Mouse (Mus musculus) skeletal muscle tissue, adult 2 months (tissue): ENCODE results near the gene Cep57.

Experiments used
- DNase-seq: peaks from one replicate; pipeline ENCODE4 v3.0.0-alpha.2; 2012; ENCODE audit warnings: low read depth, low spot score

Gene Cep57

DNA sequence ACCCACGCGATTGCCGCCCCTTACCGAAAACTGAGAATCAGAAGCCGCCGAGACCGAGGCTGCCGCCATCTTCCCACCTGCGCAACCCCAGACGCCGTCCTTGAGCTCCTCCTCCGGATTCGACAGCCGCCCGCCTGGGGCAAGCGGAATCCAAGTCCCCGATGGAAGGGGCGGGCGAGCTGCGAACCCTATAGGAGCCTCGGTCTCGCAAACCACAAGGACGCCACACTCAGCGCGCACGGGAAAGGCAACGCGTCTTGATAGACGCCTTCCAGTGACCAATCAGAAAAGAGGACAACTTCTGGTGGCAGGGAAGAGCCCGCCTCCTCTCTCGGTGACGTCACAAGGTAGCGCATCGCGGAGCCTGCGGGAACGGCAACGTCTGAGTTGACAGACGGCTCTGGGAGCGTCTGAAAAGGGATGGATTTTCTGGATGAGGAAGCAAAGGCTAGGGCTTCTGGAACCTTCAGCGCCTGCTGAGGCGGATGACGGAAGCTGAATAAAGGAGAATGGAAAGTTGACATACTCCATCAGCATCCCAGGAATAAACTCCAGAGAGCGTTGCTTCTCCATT, at the start of gene Cep57:
Gene Cep57, minus strand, starts transcription at position 276 of the 574 bp plus-strand sequence.
- DNase-seq, result peak; percentile 97

DNA sequence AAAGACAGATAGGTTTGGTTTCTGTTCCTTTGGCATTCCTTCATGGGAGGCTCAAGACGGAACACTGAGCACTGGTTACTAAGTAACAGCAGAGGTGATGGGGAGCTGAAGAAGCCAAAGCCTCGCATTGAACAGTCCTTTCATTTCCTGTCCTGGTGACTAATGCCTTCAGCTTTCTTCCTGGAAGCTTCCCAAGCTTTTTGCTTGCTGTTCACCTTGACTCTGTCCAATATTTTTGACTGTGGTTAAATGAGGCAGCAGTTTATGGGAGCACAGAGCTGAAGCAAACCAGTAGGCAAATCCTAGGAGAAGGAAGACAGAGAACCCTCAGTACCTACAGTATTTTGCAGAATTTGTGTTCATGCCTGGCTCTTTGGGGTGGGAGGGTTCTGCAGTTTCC, 48.4 kb upstream of the Cep57 start:
- peak; percentile 41 for DNase-seq

DNA sequence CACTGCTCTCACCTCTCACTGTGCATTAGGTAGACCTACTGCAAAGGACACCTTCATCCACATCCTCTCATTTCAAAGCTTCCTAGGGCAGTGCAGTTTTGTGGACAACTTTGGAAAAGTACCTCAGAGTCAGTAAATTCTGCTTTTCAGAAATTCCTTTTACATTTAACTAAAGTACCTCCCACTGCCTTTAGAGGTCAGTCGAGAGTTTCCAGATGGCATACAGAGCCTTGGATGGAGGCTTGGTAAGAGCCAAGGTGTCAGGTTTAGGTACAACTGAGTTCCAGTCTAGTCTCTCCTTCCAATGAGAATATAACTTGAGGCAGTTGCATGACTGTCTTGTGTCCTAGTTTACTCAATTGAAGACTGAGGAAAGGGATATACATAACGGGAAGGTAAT, 47.5 kb upstream of the Cep57 start:
- no peak for DNase-seq

DNA sequence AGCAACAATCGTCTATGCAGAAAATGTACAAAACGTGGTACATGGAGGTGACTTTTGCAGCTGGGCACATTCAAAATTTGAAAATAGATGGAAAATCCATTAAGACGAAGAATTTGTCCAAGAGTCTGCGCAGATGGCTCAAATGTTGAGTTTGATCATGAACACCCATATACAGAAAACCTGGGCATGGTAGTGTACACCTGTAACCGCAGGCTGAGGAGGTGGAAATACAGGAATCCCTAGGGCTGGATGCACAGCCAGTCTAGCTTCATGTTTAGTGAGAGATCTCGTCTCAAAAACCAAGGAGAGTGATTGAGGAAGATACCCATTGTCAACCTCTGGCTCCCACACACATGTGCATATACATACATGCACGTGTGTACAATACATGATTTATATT, 44.7 kb upstream of the Cep57 start:
- no peak for DNase-seq

DNA sequence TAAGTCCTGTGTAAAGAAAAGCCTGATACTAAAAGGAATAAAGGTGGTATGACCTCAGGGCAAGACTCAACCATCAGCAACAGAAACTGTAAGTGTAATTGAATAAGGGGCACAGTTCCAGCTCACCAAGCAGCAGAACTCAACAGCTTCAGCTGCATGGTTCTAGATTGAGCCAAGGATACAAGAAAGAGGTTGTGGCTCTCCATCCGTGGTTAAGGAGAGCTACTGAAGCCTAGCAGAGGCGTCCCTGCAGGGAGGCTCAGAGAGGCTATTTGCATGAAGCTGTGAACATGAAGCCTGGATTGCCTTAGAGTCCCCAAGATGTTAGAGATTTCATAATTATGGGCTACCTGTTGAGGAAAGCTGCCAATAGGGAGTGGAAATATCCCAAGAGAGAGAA, 40.7 kb upstream of the Cep57 start:
- no peak for DNase-seq

DNA sequence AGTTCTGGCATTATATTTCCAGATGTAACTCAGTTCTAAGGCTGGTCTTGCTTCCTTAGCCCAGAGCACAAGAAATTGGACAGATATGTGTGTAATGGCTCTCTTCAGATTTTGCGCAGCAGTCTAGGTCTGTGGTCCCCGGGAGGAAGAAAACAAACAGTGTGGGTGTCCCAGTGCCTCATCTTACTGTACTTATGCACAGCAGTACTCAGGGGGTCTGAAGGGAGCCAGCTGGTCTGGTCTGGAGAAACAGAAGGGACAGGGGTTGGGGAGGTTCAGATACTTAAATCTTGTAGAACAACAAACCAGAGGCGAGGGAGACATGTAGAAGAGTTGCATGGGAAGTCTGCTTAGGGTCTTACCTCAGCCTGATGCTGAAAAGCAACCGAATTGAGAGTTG, 29.9 kb upstream of the Cep57 start:
- DNase-seq, result no peak

DNA sequence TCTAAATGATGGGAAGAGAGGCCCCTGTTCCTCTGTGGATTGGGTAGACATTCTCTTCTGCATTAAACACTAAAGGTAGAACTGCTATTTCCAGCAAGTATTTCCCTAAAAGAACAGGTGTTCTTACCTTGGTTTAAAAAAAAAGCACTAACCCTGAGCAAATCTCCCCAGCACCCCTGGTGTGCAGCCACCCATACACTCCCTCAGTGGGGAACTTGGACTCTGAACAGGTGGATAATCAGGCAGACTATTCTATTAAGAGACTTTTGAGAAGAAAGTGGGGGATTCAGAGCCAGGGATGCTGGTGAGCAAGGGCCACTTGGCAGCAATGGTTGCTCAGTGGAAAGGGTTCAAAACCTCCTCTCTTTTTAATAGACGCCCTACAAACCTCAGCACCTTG, 29.3 kb upstream of the Cep57 start:
- DNase-seq, result no peak

DNA sequence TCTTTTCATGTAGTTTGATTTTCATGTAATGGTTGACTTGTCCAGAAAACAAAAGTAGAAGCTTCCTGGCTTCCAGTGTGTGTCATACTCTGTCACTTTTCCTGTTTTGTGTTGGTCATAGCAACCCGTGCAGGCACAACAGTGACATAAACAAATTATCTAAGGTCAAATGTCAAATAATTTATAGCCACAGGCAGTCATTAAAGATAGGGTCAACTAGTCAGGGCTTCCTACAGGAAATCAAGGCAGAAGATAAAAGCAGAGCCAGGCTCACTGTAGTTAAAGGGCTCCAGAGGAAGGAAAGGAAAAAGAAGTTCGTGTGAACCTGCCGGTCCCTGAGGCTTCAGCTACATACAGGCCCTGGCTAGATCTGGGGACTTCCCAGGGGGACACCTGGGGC, 27.0 kb upstream of the Cep57 start:
- no peak for DNase-seq

DNA sequence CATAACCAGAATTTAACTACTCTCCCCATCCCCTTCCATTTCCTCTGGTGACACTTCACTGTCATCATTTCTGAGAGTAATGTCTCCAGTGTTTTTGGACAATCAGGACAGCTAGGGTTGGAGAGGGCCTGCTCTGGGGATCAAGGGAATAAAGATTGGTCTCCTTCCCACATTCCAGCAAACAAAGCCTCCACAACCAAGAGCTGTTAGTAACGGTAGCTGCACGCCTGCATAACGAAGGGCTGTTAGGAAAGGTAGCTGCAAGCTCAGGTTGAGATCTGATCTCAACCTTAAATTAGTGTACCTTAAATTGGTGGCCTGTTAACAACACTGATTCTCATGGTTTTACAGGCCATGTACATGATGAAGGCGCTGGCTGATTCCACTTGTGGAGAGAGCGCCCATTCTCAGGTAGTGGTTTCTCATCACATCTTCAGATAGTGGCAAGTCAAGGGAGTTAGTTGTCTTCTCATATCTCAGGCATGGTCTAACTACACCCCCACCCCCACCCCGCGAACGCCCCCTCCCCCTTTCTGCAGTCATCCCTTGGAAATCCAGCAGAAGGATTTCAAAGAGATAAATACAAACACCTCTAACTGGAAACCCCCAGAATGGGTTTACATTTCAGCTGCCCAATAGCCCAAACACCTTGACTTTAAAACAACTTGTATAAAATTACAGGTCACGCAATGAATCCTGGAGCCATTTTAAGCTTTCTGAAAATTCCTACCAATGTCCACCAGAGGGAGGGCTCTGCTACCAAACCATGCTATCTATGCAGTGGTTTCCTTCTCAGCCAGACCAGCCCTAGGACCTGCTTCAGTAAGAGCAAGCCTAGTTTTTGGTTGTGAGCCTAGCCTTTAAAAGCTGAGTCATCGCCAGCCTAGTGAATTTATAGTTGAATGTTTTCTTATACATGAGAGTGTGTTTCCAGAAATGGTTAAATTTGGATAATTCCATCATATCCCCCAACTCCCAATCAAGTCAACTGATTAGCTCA, 21.9 kb upstream of the Cep57 start:
- peak; percentile 13 for DNase-seq

DNA sequence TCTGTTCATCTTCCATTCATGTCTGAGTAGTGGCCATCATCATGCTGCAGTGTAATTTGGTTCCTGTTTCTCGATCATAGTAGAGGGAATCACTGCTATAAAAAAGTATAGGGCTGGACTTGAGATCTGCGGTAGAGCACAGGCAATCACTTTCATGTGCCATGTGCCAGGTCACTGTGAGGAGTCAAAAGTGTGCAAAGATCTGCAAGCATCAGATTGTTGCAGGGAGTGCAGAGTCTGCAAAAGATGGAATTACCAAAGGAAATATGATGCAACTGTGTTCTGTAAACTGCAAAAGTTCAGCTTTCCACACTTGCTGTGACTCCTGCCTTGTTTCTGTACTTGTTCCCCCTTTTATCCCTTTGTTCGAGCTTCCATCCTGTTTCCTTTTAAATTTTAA, 20.7 kb upstream of the Cep57 start:
- no peak for DNase-seq

DNA sequence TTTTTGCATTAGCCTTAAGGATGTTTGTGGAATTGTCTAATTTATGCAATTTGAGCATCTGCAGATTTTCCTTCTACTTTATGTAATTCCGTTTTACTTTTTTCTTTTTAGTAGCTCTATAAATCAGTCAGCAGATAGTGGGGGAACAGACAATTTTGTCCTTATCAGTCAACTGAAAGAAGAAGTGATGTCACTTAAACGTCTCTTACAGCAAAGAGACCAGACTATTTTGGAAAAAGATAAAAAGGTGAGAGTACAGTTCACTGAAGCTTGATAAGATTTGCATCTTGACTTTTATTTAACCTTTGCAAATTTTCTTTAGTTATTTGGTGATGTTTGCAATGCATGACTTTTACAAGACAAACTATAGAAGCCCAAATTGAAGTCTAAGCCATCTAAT, 9.8 kb upstream of the Cep57 start:
- DNase-seq, result no peak

DNA sequence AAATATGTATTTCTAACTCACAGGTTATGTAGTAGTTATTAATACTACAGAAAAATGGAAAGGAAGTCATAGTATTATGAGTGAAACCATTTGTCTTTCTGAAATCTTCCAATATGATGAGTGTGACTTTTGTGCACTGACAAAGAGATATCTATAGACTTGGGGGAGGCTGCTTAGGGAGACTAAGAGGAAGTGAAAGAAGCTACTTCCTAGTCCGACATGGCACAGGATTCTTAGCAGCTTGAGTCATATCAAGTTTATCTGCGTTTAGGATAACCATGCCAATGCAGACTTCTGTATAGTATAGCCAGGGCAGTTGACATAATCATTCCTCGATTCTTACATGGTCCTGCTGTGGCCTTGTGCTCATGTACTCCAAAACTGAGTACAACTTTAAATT, 8.3 kb upstream of the Cep57 start:
- DNase-seq, result no peak

DNA sequence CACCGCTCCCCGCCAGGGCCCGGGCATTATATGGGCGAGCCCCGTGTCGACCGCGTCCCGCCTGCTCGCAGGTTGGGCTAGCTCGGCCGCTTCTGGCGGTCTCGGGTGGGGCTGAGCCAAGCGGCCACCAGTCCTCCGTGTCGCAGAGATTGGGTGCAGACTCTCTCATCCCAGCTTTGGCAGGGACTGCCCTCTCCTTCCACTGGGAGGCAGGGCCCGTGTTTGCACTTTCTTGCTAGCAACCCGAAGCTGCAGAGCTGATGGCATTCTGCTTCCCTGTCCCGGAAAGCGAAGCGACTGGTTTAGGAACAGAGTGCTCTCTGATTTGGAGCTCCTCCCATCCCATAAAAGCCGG, 1.2 kb upstream of the Cep57 start:
- DNase-seq, result peak; percentile 21

DNA sequence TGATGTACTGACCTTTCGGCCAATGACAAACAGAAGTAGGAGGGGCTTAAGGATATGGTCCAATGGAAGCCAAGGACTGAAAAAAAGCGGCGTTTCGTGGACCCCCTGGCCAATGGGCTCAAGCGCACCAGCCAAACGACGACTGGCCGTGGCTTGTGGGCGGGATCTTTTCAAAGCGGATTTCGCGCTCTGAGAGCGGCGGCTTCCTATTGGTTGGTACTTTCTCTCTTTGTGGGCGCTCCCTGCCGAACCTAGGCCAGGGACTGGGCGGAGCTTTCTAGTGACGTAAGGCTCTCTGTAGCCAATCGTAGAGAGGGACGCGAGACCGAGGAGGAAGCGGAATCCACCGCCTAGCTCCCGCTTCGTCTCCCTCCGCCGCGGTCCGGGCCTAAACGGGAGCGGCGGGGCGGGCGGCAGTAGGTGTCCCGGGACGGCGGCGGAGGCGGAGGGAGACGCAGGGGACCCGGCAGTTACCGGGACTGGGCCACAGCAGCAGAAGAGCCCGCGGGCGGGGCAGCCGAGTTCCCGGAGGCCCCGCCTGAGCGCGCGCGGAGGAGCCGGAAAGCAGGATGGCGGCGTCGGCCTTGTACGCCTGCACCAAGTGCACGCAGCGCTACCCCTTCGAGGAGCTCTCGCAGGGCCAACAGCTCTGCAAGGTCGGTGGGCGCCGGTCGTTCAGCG, 639 bp upstream of the Cep57 start, which contains the start of gene Fam76b:
Gene Fam76b, plus strand, starts transcription at position 311 of the 681 bp plus-strand sequence.
- peak; percentile 99 for DNase-seq

DNA sequence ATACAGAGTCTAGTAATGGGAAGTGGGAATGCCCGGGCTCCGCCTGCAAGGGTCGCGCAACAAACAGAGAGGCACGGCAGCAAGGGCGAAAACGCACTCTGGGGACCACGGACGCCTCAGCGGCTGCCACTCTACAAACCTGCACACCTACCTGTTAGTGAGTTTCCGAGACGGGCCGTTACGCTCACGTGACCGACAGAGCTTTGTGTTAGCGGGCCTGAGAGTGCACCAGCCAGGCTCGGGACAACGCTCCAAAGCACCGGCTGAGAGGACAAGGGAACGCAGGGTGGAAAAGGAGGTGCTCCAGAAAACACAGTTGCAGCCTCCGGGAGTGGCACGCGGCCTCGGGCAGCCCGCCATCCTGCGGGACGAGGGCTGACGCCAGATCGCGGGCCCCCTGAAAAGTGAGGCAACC, 509 bp downstream of the Cep57 start:
- DNase-seq, result peak; percentile 36

DNA sequence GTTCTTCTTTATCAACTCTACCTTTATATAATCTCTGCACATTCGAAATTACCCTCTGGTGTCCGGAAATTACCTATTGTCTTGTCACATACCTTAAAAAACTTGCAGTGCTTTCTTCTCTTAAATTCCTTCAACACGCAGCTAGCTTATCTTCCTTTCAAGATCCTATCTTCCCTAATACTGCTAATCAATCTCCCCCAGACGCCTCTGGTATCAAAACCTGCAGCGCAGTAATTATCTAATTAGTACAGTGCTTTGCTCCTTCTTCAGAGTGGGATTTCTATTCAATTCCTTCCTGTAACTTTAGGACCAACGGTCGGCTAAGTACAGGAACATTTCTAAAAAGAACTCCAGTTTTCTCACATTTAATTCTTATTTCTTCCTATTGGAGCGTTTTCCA, 1.0 kb downstream of the Cep57 start:
- no peak for DNase-seq

DNA sequence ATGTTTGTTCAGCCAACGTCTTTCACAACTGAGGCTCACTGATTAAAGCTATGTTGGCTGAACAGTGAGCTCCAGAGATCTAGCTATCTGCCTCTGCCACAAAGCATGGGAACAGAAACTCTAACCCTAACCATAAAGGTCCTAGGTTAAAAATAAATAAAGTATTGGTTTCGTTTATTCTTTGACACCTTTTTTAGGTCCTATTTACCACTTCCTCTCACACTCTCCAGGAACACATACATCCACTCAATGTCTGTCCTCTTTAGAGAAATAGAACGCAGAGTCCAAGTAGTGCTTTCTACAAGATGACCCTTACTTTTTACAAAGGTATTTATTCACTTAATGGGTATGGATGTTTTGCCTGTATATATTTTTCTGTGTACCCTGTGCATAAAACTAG, 6.1 kb downstream of the Cep57 start:
- DNase-seq, result no peak

DNA sequence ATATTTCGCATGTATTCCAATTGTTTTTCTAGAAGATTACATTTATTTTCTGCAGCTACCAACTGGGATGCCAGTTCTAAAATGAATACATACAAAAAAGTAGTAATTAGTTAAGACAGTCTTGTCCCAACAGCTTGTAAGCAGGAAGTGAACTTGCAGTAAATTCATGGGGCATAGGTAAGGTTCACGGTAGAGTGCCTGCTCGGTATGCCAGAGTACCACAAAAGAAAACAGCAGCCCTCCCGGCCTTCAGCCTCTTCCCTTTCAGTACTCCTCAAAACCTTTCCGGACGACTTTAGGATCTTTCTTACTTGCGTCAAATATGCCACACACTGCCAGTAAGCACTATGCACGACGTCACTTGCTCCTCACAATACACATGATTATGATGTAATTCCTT, 8.5 kb downstream of the Cep57 start:
- no peak for DNase-seq

DNA sequence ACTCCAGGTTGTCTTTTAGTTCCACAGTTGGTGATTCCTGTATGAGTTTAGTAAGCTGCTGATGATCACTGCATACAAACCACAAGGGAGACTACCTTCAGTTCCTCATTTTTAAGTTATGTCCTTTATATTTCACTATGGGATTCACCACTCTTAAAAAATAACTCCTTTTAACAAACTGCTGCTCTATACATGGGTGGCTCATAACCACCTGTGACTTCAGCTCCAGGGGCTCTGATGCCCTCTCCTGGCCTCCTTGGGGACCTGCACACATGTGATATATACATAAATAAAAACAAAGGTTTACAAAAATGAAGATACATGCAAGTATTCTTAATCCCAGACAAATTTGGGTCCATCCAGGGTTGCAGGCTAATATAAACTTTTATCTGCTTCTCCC, 17.0 kb downstream of the Cep57 start:
- DNase-seq, result no peak

DNA sequence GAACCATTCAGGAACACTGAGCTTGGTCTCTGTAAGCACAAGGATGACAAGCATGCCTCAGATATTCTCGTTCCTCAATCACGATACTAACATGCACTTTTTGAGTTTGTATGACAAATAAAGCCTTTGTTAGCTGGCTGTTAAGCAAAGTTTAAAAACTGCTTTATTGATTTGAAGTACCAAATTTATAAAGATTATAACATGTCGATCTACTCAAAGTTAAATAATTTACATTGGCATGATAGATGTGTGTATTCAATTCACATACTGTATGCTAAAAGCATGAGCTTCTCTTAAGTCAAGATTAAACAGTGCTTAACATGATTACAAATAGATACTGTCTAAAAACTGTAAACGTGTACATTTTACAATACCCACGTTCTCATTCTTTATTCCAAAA, 19.2 kb downstream of the Cep57 start:
- DNase-seq, result no peak

DNA sequence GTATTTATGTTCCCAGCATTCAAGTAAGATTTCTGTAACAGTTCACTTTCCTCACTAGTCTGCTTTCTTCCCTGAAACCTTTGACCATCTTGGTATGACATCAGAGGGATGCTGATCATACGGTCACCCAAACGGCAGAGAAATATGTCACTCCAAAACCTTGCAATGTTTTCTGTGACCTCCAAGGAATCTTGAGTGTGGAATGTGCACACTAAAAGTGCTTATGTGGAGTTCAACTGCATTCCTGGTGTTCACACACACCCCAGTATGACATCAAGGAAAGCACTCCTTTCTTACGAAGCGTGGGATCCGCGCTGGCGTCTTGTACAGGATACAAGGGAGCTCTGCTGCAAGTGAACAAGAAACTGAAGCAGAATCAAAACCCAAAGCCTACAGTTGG, 20.1 kb downstream of the Cep57 start:
- DNase-seq, result no peak

DNA sequence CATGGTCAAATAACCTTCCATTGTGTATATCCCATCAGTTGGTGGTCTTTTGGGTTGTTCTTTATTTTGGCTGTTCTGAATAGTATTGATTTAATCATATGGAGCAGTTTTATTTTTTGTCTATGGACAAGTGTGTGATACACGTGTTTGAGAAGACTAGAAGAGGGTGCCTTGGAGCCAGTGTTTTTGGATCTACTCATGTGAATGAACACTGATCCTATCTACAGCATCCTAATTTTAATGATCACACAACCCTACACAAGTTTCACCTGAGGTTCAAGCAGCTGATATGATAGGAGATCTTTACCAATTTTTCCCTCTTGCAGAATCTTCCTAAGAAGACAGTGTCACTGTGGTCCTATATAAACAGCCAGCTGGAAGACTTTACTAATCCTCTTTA, 22.4 kb downstream of the Cep57 start:
- DNase-seq, result no peak

DNA sequence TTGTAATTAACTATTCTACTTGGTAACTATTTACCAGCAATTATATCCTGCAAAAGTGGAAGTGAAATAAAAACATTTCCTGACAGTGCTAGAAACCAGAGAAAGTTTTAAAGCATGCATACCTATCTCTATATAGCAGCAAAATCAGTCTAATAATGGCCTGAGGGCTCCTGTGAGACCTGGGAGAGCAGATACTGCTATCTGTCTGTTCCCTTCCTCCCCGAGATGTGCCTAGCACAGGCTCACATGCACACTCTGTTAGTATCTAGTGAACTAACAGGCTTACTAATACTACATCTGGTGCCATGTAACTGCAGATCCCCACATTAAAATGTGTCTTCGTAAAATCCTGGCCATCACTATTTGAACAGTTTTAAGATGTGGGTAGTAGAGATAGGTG, 32.2 kb downstream of the Cep57 start:
- no peak for DNase-seq
